Mouse (Mus musculus): ENCODE results near the gene Poll.

The Poll gene

GRCm38 (mm10) chr19:45560153-45560890 is at the start of gene Poll, which contains the start of gene Gm17018:
TSS of gene Poll (minus strand) at chr19:45560531.
TSS of gene Gm17018 (plus strand) at chr19:45560615.
- ATAC-seq (ENCODE audit: insufficient number of reproducible peaks, low FRiP score, low TSS enrichment): peak; percentile 91

GRCm38 (mm10) chr19:45608648-45609339 is 48.5 kb upstream of the Poll start:
- ATAC-seq (ENCODE audit: insufficient number of reproducible peaks, low FRiP score, low TSS enrichment): no peak

DNA sequence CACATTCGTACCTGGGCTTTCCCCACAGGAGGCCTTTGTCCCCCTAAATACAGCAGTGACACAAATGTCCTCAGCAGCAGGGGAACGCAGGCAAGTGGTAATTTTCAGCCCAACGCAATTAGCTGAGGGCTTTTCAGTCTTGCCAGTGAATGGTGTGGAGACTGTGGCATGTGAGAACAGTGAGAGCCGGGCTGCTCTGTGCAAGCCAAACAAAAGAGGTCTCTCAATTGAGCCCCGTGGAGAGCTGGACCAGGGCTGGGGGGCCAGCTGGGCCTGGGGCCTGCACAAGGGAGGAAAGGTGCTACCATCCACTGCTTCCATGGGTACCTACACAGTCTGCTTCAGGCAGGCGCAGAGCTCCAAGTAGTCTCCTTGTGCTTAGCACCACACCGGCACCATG is 47.1 kb upstream of the Poll start:
- no peak for ATAC-seq (ENCODE audit: insufficient number of reproducible peaks, low FRiP score, low TSS enrichment)

DNA sequence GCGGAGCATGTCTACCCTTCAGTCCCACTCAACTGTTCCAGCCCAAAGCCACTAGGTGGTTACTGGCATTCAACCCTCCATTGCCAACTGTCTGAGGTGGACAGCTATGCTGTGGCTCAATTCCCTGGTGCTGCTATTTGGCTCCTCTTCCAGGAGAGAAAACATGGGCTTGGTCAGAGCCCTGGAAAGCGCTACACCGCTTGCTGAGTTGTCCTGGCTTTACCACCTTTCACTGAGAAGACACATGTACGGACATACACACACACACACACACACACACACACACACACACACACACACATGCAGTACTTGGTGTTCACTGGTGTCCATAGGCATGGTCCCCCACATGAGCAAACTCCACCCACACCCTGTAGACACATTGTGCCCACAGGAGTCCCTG is 46.4 kb upstream of the Poll start:
- no peak for ATAC-seq (ENCODE audit: insufficient number of reproducible peaks, low FRiP score, low TSS enrichment)

DNA sequence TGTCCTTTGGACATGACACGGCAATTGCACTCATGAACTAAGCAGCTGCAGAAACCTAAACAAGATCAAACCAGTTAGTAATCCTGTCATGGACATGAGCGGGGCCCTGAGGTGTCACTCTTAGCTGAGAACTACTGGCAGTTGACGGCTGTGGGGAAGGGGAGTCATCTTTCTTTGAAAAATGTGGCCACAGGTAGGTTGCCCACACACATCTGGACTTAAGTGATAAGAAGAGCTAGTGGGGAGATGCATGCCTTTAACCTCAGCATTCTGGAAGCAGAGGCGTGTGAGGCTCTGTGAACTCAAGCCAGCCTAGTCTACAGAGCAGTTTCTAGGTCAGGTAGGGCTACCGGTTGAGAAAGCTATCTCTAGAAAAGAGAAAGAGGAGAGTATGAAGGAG is 42.3 kb upstream of the Poll start:
- no peak for ATAC-seq (ENCODE audit: insufficient number of reproducible peaks, low FRiP score, low TSS enrichment)

GRCm38 (mm10) chr19:45597106-45597505 is 36.8 kb upstream of the Poll start:
- no peak for ATAC-seq (ENCODE audit: insufficient number of reproducible peaks, low FRiP score, low TSS enrichment)

- ATAC-seq (ENCODE audit: insufficient number of reproducible peaks, low FRiP score, low TSS enrichment): no peak
These were observed 36.1 kb upstream of the Poll start for GRCm38 (mm10) chr19:45596434-45596833.

- no peak for ATAC-seq (ENCODE audit: insufficient number of reproducible peaks, low FRiP score, low TSS enrichment)
These were observed 35.7 kb upstream of the Poll start for GRCm38 (mm10) chr19:45596019-45596418.

DNA sequence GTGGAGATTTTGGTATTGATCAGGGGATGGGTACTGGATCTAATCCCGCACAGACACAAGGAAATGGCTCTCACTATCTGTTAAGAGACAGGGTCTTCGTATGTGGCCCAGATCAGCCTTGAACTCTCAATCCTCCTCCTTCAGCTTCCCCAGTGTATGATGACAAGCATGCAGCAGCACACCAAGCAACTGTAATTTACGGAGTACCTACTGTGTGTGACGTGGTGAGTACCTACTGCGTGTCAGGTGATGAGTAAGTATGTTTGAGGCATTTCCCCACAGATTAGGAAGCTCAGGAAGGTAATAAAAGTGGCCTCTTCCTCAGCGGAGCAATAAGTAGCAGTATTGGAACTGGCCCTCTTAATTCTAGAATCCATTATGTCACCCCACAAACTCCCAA is 35.1 kb upstream of the Poll start:
- no peak for ATAC-seq (ENCODE audit: insufficient number of reproducible peaks, low FRiP score, low TSS enrichment)

GRCm38 (mm10) chr19:45594079-45594478 is 33.7 kb upstream of the Poll start:
- no peak for ATAC-seq (ENCODE audit: insufficient number of reproducible peaks, low FRiP score, low TSS enrichment)

DNA sequence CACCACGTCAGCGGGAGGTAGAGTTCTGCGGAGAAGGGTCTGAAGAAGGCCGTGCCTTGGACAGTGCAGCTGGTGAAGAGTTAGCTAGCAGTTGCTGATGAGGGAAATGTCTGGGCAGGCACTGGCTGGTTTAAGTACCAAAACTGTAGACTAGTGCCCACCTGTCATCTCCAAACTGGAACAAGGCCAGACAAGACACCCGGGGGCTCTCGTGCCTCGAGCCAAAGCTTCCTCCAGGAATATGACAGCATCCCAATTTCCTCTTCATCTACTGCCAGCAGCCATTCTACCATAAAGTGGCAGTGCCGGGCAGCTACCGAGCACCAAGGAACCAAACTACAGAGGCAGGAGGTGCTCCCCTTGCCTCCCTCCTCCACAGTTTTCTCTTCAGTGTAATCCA is 32.6 kb upstream of the Poll start:
- no peak for ATAC-seq (ENCODE audit: insufficient number of reproducible peaks, low FRiP score, low TSS enrichment)

DNA sequence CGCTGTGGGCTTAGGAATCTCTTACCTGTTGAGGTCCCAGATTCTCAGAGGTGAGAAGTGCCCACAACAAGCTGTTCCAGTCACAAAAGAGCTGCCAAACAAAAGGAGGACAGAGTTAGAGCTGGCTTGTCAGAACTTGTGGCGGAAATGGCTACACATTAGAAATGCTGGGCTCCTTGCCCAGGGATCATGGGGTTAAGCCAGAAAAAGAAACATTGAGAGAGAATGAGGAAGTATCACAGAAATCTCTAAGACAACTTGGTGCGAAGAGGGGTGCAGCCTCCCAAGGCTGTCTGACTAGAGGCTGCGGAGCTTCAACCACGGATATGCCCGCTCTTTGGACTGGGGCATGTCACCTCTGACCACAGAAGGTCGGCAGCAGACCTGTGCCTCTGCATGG is 31.4 kb upstream of the Poll start:
- no peak for ATAC-seq (ENCODE audit: insufficient number of reproducible peaks, low FRiP score, low TSS enrichment)

DNA sequence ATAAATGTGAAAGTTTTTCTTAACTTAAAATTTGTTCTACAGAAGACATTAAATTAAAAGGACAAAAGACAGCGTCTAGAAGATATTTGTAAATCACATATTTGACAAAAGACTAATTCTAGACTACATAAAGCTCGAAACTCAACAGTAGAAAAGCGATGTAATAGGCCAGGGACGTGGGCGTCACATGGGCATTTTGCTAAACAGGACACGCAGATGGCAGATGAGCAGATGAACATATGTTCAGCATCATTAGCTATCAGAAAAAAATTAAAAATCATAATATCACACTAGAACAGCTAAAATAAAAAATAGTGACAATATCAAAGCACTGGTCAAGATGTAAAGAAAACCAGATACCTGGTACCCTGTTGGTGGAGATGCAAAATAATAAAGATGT is 29.4 kb upstream of the Poll start:
- ATAC-seq (ENCODE audit: insufficient number of reproducible peaks, low FRiP score, low TSS enrichment): no peak

GRCm38 (mm10) chr19:45587509-45588292 is 27.4 kb upstream of the Poll start:
- no peak for ATAC-seq (ENCODE audit: insufficient number of reproducible peaks, low FRiP score, low TSS enrichment)

DNA sequence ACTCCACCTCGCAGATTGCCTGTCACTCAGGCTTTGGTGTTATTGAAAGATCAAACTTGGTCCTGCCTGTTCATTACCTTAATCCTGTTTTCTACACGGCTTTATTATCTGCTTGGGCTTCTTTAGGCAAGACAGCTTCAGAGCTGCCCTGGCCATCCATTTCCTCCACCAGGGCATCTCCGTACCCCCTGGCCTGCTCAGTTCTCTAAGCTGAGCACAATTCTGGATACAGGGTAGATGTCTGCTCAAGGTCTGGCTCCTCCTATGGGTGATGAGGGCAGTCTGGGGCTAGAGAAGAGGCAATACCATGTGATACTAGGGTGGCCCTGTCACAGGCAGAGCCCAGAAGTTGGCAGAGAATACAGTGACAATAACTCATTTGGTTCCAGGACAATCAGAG is 26.5 kb upstream of the Poll start:
- ATAC-seq (ENCODE audit: insufficient number of reproducible peaks, low FRiP score, low TSS enrichment): no peak

- ATAC-seq (ENCODE audit: insufficient number of reproducible peaks, low FRiP score, low TSS enrichment): no peak
These were observed 24.7 kb upstream of the Poll start for GRCm38 (mm10) chr19:45584856-45585620.

DNA sequence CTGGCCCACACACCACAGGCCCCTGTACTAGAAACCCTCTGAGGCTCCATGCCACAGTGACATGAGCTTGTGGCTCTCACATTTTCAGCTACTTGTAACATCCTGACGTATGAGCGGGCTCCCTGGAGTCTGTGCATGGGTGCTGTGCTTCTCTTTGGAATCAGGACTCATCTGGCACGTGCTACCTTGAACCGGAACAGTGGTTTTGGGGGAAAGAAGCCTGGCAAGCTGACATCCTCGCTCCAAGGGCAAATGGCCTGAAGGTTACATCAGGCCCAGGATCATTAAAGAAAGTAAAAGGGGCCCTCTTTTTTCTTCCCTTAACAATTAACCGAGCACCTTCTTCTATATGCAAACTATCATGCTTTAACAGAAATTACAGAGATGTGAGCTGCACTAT is 22.8 kb upstream of the Poll start:
- ATAC-seq (ENCODE audit: insufficient number of reproducible peaks, low FRiP score, low TSS enrichment): no peak

DNA sequence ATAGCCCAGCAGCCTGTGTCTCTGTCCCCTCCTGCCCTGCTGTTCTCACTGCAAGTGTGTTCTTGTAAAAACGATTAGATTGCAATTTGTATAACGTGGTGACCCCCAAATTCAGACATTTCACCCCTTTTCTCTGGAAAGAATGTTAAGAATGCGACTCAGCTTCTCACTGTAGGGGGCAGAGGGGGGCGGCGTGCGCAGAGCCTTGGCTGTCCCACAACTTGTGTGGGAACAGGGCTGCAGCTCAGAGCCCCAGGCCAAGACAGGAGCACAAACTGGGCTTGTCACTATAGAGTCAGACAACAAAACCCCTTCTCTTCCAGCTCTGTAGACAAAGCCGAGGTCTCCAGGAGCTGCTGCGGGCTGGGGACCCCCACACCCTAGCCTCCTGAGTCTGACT is 21.8 kb upstream of the Poll start:
- ATAC-seq (ENCODE audit: insufficient number of reproducible peaks, low FRiP score, low TSS enrichment): no peak

DNA sequence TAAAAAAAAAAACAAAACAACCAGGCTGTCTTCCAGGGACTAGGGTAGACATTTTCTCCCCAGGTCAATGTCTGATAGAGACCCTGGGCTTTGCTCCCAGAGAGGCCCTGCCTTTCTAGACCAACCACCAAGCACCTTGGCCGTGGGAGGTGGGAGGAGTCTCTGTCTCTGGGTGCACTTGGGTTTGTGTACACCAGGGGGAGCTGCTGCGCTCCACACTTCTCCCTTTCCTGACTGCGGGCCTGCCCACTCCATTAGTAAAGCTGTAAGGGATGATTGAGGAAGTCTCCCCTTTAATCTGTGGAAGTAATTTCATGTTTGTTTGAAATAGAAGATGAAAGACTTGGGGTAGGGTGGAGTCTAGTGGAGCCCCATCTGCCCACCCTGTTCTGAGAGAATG is 20.9 kb upstream of the Poll start:
- ATAC-seq (ENCODE audit: insufficient number of reproducible peaks, low FRiP score, low TSS enrichment): no peak

GRCm38 (mm10) chr19:45580235-45580634 is 19.9 kb upstream of the Poll start:
- ATAC-seq (ENCODE audit: insufficient number of reproducible peaks, low FRiP score, low TSS enrichment): no peak

GRCm38 (mm10) chr19:45579416-45579815 is 19.1 kb upstream of the Poll start:
- no peak for ATAC-seq (ENCODE audit: insufficient number of reproducible peaks, low FRiP score, low TSS enrichment)
